Mouse (Mus musculus) c-Kit-negative CD71-positive TER-119-positive erythroid progenitor cells, embryonic 14.5 days (primary cell): ENCODE measurements around the gene Gm17268.
A peak's percentile ranks its signal among the peaks of the same experiment; 100 is the strongest.

Experiments used
- DNase-seq: peaks from one replicate; pipeline ENCODE4 v3.0.0-alpha.2; 2013; ENCODE audit warnings: low read depth, low spot score

The Gm17268 gene

DNA sequence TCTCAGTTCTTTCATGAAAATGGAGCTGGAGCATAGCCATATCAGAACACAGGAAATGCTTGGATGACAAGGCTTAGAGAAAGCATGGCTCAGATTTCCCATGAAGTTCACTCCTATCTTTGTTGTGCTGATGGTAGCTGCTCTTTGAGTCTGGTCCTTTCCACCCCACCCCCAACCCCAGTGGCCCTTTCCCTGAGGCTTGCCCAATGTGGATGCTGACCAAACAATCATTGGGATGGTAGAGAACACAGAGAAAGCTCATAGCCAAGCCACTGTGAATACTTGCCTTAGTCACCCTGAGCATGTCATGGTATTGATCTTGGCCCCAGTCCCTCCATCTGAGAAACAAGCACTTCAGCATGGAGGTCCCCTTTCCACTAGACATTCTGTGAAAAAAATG lies 6.2 kb downstream of the Gm17268 start:
- no peak for DNase-seq

DNA sequence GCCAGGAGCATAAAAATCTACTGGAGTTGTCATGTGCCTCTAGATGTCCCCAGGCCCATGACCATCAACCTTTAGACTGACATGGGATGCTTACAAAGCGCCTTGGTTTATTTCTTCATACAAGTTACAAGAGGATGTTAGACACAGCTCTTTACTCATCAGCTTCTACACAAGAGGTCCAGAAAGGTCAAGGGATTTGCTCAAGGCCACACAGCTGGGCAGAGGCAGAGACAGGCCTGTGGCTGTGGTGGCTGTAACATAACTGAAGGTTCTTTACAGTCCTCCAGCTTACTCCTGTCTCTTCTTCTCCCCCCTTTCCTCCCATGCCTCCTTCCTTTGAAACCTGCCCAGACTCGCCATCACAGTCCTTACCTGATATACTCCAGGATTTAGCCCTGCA lies 8.2 kb downstream of the Gm17268 start:
- DNase-seq = no peak

DNA sequence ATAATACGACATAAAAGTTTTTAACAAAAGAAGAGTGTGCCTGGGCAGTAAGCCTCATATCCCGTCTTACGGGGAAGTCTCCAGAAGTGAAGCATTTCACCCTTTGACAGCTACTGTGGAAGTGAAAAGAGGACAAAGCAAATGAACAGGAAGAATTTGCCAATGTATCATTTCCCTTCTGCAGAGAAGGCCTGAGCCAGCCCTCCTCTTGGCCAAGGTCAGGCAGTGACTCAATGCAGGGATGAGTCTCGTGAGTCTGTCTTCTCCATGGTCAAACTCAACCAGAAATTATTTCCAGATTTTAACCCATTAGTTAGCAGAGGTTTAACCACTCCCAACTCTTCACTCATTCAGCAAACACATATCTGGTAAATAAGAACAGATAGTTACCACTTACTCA lies 14.6 kb downstream of the Gm17268 start:
- no peak for DNase-seq

DNA sequence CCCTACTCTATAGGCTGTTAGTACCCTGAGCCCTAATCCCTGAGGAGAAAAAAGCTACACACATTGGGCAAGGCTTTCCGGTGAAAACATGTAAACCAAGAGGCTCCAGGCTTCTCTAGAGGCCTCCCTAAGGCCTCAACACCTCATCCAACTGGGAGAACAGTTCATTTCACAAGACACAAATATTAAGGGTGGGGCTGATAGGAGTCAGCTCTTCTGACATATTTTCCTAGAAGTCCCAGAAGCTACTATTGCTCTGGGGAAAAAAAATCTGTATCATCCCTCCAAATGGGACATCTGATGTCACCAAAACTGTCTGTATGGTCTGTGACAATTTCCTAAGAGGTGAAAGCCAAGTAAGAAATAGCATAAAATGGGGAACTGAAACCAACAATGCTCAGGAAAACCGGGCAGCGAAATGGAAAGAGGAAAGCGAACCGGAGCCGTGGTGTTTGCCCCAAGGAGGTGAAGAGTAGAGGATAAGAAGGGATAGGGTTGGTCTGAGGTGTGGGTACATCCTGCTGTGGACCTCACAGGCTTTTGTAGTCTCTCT lies 15.8 kb downstream of the Gm17268 start:
- no peak for DNase-seq

DNA sequence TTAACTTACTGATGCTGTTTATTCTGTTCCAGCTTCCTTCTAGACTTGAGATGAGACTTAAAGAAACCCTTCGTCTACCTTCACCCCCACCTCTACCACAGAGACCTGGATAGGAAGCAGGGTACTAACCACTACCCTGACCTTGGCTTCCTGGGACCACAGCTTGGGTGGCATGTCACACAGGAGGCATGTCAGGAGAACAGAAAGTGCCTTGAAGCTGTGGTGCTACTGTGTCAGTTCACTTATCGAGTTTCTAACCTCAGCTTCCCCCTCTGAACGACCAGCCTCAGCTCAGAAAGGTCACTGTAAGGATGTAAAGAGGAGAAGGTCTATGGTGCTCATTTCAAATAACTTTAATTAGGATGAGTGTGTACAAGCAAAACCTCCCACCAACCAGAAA lies 17.0 kb downstream of the Gm17268 start:
- no peak for DNase-seq

DNA sequence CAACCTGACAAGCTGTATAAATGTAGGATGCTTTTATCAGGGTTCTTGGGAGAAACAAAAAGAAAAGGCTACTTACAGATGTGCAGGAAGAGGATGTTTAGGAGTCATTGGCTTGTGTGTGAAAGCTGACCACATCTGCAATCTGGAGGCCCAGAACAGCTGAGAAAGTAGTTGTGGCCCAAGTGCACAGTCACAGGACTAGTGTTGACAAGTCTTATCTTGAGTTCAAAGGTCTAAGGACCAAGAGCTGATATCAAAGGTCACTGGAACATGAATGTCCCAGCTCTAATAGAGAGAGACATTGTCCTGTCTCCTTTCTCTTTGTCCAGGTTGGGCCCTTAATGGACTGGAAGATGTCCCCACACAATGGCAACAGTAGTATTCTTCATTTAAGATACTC lies 18.6 kb downstream of the Gm17268 start:
- no peak for DNase-seq

DNA sequence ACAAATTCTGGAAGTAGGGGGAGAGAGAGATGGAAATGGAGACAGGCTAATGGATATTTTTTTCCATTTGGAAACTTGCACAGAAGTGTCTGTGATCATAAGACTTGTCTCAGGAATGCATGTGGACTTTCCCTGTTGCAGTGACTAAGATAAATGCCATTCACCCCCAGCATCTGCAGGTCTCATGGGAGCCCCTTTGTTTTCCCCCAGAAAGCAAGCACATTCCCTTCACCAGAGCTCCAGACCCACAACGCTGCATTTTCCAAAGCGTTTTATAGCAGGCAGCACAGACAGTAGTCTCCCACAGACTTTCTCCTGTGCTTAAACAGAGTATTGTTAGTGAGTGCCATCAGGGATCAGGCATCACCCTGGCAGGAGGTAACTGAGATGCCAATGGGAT lies 19.0 kb downstream of the Gm17268 start:
- DNase-seq = no peak

DNA sequence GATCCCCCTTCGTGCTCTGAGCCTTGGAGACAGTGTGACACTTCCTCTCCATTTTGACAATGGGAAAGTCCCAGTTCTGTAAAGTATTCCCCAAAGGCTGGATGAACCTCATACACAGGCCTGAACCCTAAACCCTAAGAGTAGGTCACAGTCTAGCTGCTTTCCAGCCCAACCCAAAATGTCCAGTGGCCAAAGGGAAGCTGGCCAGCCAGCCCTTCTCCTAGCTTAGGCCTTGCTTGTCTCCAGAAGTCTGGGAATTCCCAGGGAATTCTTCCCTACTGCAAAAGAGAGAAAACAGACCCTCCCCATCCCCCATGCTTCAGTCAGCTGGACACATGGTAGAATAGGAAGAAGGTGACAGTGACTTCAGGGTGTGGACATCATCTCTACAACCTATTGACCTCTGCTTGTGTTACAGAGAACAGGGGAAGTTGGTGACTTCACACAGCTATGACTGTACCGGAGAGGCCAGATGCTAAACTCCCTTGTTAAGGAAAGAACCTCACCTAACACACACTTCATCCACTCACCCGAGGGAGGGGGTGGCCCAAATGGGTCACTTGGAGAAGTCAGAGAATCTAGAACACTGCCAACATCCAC lies 22.1 kb downstream of the Gm17268 start:
- DNase-seq = no peak

DNA sequence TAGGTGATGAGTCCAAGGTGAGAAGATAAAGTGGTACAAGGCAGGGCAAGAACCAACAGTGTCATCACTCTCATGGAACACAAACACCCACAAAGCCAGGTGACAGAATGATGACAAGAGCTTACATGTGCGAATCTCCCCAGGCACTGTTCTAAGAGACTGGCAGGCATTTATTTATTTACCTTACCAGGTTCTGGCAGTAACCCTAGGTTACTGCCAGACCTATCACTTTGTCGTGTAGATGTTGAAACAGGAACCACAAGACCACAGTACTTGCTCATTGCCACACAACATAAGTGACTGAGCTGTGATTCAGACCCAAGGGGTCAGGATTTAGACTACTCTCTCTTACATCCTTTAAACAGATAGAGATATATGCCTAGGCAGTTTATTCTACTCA lies 23.3 kb downstream of the Gm17268 start:
- no peak for DNase-seq

DNA sequence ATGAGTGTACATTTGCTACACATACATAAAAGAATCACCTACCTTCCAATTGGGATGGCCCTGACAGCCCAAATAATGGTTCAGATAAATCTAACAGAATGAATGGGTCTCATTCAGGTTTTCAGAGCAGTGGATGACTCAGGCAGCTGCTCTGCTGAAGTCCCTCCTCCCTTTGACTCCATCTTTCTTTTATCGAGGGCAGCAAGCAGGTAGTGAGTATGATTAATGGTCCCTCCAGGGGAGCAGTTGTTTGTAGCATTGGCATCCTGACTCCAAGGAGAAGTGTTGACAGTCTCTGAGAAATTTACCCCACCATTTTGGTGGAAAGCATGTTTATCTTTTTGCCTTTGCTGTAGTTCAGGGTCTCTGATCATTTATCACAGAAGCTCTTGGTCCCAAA lies 24.6 kb downstream of the Gm17268 start:
- DNase-seq = no peak

DNA sequence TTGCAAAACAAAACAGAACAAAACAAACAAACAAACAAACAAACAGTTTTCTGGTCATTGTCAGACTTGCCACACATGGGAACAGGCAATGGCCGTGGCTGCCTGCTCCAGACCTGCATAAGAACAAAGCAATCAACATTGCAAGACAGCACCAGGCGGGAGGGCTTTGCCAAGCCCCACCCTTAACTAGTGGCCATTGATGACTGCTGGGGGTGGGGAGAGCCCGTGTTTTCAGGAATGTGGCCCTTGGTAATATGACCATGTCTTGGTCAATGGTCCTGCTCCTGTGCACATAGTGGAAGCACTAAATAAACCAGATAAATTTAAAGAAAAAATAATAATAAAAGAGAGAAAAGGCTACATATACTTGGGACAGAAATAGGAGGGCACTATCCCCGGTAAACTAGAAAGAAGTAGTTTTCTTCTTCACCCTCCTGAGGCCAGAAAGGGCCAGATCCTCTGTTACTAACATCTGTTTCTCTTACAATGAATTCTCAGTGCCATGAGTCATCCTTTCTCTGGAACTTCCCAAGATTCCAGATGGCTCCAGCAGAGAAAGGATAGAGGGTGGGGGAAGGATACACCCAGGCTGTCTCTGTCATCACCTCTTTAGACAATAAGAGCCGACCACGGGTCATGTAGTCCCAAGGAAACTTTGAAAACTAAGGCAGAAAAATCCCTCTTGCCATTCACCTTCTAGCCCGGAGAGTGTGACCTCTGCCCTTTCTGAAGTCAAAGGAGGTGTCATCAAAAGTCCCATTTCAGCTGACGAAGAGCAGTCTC lies 26.8 kb downstream of the Gm17268 start:
- DNase-seq = no peak

DNA sequence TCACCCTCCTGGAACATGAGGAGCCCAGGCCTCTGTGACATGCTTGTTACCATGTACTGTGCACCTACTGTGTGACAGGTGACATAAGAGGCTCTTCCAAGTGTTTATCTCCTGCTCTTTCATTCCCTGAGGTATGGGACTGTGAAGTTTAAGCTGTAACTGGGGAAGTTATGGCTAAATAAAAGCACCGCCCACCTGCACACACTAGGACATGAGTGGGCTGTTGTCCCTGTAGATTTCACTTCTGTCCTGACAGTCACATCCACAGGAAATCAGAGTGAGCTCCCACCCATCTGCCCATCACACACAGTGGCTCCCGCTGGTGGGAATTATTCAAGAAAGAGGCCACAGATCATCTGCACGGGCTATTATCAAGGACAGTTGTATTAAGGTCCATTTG lies 28.2 kb downstream of the Gm17268 start:
- DNase-seq = no peak

DNA sequence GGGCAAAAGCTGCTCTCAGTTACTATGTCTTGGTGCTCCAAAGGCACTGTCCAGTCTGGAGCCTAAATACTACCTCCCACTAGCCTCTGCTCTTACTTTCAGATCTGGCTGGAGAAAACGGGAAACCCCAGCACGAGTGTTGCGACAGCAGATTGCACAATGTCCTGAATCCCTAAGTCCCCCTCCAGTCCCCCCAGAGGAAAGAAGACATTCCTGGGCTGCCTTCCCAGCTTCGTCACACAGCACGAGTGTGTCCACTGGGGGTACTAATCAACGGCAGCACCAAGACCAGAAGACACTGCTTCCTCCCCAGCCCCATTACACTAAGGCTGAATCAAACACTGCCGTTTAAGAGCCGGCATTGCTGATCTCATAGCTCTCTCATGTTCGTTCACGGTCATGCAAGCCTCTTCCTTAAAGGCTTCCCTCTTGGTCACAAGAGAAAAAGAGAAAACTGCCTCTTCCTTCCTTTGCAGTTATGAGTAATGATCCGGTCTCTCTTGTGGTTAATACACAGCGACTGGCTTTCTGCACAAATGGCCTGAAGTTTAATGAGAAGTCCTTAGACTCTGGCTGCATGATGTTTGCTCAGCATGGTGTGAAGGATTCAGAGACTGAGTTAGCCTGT lies 31.5 kb downstream of the Gm17268 start:
- DNase-seq = no peak

DNA sequence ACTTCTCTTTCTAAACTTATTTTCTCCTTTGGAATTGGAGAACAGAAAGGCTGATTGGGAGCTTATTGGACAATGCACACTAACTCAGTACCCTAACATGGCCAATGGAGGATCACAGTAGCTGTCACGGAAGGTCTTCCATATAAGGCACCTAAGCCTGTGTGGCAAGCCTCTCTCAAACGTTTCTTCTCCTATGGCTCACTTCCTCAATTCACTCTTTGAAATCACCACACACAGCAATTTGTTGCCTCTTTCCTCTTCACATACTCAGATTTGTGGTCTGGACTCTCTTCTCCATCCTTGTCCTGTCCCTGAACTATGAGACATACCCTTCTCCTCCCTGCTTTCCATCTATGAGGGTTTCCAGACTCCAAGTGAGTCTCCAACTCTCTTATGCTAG lies 33.6 kb downstream of the Gm17268 start:
- no peak for DNase-seq

DNA sequence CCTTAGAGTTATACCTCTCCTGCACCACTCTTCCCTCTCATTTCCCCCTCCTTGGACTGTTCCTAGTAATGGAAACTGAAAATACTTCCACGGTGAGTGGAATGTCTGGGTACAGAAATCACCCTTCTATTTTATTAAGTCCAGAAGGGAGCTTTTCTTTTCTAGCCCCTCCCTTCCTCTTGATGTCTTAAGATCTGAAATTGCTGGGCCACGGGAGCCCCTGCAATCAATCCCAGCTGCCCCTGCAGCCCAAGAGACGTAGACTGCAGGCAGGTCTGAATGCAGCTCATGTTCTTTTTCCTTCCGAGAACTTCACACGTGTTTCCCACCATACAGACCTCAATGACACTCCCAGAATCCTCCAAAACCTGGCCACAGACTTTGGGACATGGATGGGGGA lies 37.8 kb downstream of the Gm17268 start:
- no peak for DNase-seq

DNA sequence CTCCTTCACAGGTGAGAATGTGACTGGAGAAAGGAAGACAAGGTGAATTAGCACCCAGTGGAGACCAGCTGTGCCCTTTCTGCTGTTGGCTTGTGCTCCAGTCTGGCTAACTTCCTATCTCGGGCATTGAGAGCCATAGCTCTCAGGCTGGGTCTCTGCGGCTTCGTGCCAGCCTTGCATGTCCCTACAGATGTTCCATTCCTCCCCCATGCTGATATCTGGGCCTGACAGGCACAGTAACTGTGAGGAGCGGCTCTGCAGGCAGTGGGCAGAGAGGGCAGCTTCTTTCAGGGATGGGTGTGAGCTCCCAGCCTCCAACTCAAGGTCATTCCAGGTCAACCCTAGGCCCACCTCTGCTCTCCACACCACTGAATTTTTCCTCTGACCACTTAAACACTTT lies 38.9 kb downstream of the Gm17268 start:
- no peak for DNase-seq

DNA sequence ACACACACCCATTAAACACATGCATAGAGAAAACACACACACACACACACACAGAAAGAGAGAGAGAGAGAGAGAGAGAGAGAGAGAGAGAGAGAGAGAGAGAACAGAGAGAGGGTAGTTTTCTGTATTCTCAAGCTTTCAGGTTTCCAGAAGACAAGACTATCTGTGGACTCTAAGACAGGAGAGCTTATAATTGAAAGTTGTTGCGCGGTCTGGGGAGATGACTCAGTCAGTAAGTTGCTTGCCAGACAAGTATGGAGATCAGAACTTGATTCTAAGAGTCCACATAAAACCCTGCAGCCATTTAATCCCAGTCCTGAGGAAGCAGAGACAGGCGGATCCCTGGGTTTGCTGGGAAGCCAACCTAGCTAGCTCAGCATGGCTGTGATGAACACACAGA lies 39.7 kb downstream of the Gm17268 start:
- no peak for DNase-seq

DNA sequence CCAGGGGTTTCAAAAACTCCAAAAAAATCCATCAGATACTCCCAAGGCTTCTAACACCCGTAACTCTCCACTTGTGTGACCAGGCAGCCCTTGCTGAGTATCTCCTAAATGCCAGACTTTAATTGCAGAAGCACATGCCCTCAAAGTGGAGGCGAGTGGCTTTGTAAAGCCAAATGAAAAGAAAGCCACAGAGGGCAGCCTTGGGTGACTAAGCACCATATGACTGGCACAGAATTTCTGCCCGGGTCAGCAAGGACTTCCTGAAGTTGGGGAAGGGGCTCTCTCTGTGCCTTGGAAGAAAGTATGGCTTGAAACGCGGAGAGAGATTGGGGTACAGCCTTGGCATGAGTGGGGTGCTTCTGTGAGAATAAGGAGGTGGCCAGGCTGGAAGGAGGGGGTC lies 41.3 kb downstream of the Gm17268 start:
- no peak for DNase-seq

DNA sequence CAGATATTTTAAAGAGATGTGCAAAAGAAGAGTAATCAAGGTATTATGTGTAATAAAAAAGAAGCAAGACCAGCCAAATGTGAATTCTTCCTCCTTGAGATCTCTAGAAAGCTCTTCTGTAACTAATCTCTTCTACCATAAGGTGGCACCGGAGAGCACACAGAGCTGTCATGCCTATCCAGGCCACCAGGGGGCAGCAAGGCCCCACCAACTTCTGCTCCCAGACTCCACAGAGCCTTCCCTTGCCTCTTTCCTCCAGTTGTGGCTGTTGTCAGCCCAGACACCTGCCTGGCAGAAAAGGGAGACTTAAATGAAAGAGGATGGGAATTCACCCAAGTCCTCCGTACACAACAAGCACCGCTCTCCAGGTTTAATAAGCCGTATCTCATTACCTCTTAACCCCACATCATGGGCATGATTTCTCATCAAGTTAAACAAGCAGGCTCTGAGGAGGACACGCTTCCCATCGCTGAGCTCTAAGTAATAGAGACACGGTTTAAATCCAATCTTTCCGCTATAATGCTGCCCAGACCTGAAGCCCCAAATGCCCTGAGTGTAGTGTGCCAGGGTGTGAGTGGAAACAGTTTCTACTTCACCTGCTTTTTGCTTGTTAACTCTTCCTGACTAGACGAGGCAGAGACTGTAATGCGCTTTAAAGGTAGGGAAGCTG lies 42.1 kb downstream of the Gm17268 start:
- DNase-seq = peak; percentile 29

DNA sequence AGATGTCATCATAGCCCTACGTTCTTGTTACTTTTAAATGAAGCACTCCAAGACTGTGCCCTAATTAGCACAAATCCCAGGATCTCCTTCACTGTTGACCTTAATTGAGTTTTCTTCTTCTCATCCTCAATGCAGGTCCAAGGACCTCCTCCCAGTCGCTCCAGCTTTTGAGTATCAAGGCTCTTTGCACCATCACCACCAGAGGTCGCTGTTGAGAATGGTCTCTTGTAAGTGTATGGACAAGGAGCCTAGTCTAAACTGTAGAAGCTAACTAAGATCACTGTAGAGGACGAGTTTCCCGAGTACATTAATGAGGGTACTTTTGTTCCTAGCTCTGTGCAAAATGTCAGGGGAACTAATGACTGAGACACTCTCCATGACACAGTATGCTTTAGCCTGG lies 55.2 kb downstream of the Gm17268 start:
- peak; percentile 31 for DNase-seq

DNA sequence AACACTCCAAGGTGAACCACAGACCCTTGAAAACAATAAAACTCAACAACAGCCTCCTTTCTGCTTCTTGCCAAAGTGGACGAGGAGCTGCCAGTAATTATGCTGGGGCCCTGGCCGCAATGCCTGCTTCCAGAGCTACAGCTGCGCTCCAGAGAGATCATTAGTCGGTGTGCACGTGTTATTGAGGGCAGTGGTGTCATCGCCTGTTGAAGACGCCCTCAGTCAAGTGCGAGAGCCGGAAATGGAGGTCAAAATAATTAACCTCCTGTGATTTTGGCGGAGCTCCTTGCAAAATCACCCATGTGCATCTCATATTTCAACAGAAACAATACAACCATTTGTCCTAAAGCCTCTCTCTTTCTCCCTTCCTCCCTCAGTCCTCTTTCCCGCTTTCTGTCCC lies 56.2 kb downstream of the Gm17268 start:
- DNase-seq = no peak
